Mouse (Mus musculus) limb, embryonic 11.5 days (tissue): ENCODE data around the gene Tcl1b5. TPM values are rescaled to one million over a fixed set of nuclear protein-coding genes. Genes with fewer than 3 reads are reported as not detected.

Source experiments
- ATAC-seq: fragments of 200-750 bp; cut with Nextera tagmentation; 2 replicates; pipeline ENCODE4 v1.8.0; 2017; ENCODE audit warnings: low read depth; ENCODE audit not compliant: insufficient number of reproducible peaks, low FRiP score, low TSS enrichment
- DNase-seq: peaks from one replicate; pipeline ENCODE4 v3.0.0-alpha.2; 2015; ENCODE audit warnings: low spot score
- H3K27ac ChIP-seq: fragments of 300-500 bp; sonication (generic); replicated peaks from 2 replicates; pipeline ENCODE4 v1.5.1; 2014; ENCODE audit warnings: low read depth, mild to moderate bottlenecking, low read length
- H3K27me3 ChIP-seq: fragments of 300-500 bp; sonication (generic); 2 replicates; pipeline ENCODE4 v1.6.1; 2014; ENCODE audit warnings: mild to moderate bottlenecking, low read length, mixed read lengths; ENCODE audit not compliant: control insufficient read depth, insufficient read depth
- H3K36me3 ChIP-seq: fragments of 300-500 bp; sonication (generic); 2 replicates; pipeline ENCODE4 v1.6.1; 2014; ENCODE audit warnings: mild to moderate bottlenecking, low read length, moderate library complexity, mixed read lengths; ENCODE audit not compliant: control insufficient read depth, insufficient read depth
- H3K4me1 ChIP-seq: fragments of 300-500 bp; sonication (generic); 2 replicates; pipeline ENCODE4 v1.6.1; 2014; ENCODE audit warnings: low read length, mixed read lengths; ENCODE audit not compliant: control insufficient read depth, insufficient read depth
- H3K4me2 ChIP-seq: fragments of 300-500 bp; sonication (generic); 2 replicates; pipeline ENCODE4 v1.6.1; 2014; ENCODE audit warnings: low read depth, mild to moderate bottlenecking, moderate library complexity; ENCODE audit not compliant: severe bottlenecking
- H3K4me3 ChIP-seq: fragments of 300-500 bp; sonication (generic); 2 replicates; pipeline ENCODE4 v1.5.1; 2014; ENCODE audit warnings: low read depth, low read length
- H3K9ac ChIP-seq: fragments of 300-500 bp; sonication (generic); 2 replicates; pipeline ENCODE4 v1.6.1; 2014; ENCODE audit warnings: mild to moderate bottlenecking, low read length
- H3K9me3 ChIP-seq: fragments of 300-500 bp; sonication (generic); 2 replicates; pipeline ENCODE4 v1.6.1; 2016; ENCODE audit warnings: low read length; ENCODE audit not compliant: control insufficient read depth
- WGBS: fragments of 180-500 bp; shearing (Covaris S2); extraction: QIAGEN DNeasy Blood & Tissue Kit; methylation state at CpG from one replicate; pipeline ENCODE4 v1.1.7; 2014; 5-methylcytosine and 5-hydroxymethylcytosine counted together
- polyA plus RNA-seq: library from polyadenylated mRNA; unstranded; fragments of >200 nt; fragmentation: Nextera tagmentation; extraction: Ambion mirVana; gene quantifications from 2 replicates; pipeline ENCODE4 v1.2.1, GENCODE M21; 2014

Tcl1b5 gene
- polyA plus RNA-seq, 1 experiment from 2014 or later = not detected

DNA sequence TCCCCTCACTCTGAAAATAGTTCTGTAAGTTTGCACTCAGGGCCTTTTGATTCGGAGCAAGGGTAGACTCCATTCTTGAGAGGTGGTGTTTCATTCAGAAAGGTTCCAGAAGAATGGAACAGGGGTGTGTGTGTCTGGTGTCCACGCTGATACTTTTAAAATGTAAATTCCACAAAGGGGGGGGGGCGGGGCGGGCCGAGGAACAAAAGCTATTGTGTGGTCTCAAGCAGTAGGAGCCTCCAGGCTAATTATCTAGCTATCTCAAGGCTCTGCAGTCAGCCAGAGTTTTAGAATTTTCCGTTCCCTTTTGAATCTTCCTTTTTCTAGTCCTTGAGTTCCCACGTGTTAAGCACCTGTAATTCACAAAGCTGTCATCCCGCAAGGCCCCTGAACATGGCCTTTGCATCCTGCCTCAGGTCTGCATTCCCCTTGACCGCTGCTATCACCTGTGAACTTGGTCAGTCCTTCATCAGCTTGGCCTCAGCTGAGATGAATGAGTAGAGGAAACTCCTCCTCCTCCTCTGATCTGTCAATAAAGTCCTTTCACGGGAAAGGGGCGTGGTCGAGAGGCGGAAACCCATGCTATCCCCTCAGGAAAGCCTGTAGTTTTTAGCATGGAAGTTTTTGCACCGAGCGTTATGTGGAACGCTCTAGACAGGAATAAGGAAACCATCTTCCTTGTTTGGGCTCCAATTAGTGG, 48.6 kb downstream of the Tcl1b5 start:
- Histone ChIP-seq H3K9me3 (no peaks in the 10 kb centered on the region), H3K27me3 (no peaks in the 10 kb centered on the region), H3K4me1 (no peaks in the 10 kb centered on the region), H3K9ac (no peak overlapping the region), H3K4me2 (no peak overlapping the region), H3K27ac (no peak overlapping the region), H3K36me3 (no peaks in the 10 kb centered on the region), H3K4me3 (no peak overlapping the region)
- ATAC-seq (no peak), DNase-seq (no peak)
- WGBS = 64% methylated on average over 16 of the region's 16 CpGs

Other genes with a start within 250 kb of the Tcl1b5 start
- gene Syne3, start 166.5 kb upstream of the Tcl1b5 start, polyA plus RNA-seq = 0.20 and 0.31 TPM in 2 replicates
- gene Glrx5, start 143.7 kb upstream of the Tcl1b5 start, polyA plus RNA-seq = 189 and 202 TPM in 2 replicates
- not detected in 2 replicates for gene Tcl1b2, start 30.3 kb upstream of the Tcl1b5 start, polyA plus RNA-seq
- not detected in 2 replicates for gene Tcl1b1, start 16.7 kb upstream of the Tcl1b5 start, polyA plus RNA-seq
- not detected in 2 replicates for gene Tcl1b3, start 14.7 kb downstream of the Tcl1b5 start, polyA plus RNA-seq
- gene Tcl1b4, start 25.6 kb downstream of the Tcl1b5 start, polyA plus RNA-seq = not detected in 2 replicates
- gene Tcl1, start 46.4 kb downstream of the Tcl1b5 start, polyA plus RNA-seq = not detected in 2 replicates
- gene Tunar, start 157.5 kb downstream of the Tcl1b5 start, polyA plus RNA-seq = 0.20 and 0.27 TPM in 2 replicates